Comparison of ENCODE assay signal across 18 mouse cellular contexts in the genomic region with DNA sequence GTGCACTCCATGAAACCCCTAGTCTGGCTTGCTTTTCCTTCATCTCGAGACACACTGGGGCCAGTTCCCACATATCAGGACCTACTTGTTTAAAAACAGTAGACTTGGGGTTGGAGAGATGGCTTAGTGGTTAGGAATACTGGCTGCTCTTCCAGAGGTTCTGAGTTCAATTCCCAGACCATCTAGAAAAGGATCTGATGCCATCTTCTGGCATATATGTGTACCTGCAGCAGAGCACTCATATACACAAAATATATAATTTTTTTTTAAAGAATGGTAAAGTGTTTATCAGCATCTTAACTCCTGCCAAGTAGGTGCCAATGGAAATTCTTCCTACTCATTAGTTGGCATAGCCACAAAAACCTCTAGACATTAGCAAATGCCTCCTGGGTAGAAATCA.
"Had no signal": no experiment of that assay in that cellular context is flagged by ENCODE, and none has a peak within 500 bp of the region (broad histone marks: within the 10 kb centered on the region; RNA-seq: fewer than 3 reads in every experiment).

No protein-coding gene starts in this region.

- H3K4me3 ChIP-seq: liver, embryonic 13.5 days; megakaryocyte, embryonic 14.5 days; midbrain, embryonic 10.5 days; midbrain, embryonic 13.5 days; myocyte; neural tube, embryonic 13.5 days; stomach, embryonic 15.5 days had no signal

- H3K27ac ChIP-seq: liver, embryonic 13.5 days; midbrain, embryonic 10.5 days; midbrain, embryonic 13.5 days; neural tube, embryonic 13.5 days; stomach, embryonic 15.5 days had no signal

- DNase-seq: kidney, adult 9 months; kidney, postnatal 25 days; liver, embryonic 13.5 days; lung, adult 2 months; lung, postnatal 36 days; retina, postnatal 1 day; right cerebral cortex, postnatal 25 days; spleen, adult 18-20 months; thymus, adult 18-20 months; thymus, postnatal 36 days had no signal

- ATAC-seq: lung, postnatal 0 days; midbrain, embryonic 13.5 days; midbrain, embryonic 16.5 days had no signal

- H3K27me3 ChIP-seq: liver, embryonic 13.5 days; megakaryocyte, embryonic 14.5 days; midbrain, embryonic 13.5 days; neural tube, embryonic 13.5 days; stomach, embryonic 15.5 days had no signal

- H3K9me3 ChIP-seq: liver, embryonic 13.5 days; midbrain, embryonic 13.5 days; neural tube, embryonic 13.5 days; stomach, embryonic 15.5 days had no signal

- H3K4me1 ChIP-seq: liver, embryonic 13.5 days; megakaryocyte, embryonic 14.5 days; midbrain, embryonic 10.5 days; midbrain, embryonic 13.5 days; stomach, embryonic 15.5 days had no signal

- H3K36me3 ChIP-seq: liver, embryonic 13.5 days; midbrain, embryonic 10.5 days; midbrain, embryonic 13.5 days; neural tube, embryonic 13.5 days; stomach, embryonic 15.5 days had no signal
